Mouse (Mus musculus) frontal cortex, postnatal 25 days (tissue): ENCODE measurements around the gene Tbx18.

Experiments used
- DNase-seq, 2 experiments: peaks; one replicate each; pipeline ENCODE4 v3.0.0; 2022; ENCODE audit warnings: low spot score in 2 of 2

Gene Tbx18

GRCm38 (mm10) chr9:87730961-87731535 lies at the start of gene Tbx18:
Tbx18 (minus strand) TSS chr9:87731260.
- DNase-seq: no peak

DNA sequence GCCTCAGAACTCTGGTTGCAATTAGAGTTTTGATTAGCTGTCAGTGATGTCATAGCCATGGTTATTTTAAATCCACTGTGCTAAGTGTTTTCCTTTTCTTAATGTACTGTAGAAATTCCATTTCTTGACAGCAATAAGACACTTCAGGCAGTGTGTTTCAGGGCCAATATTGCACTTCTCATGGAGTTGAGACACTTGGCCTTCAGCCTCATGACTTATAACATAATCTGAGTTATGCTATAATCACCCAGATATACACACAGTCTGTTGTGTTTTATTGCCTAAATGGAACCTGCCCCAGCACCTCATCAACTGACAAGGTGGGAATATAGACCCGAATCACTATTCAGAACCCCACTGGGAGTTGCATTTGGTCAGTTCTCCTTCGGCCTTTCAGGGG lies 42.9 kb upstream of the Tbx18 start:
- no peak for DNase-seq

DNA sequence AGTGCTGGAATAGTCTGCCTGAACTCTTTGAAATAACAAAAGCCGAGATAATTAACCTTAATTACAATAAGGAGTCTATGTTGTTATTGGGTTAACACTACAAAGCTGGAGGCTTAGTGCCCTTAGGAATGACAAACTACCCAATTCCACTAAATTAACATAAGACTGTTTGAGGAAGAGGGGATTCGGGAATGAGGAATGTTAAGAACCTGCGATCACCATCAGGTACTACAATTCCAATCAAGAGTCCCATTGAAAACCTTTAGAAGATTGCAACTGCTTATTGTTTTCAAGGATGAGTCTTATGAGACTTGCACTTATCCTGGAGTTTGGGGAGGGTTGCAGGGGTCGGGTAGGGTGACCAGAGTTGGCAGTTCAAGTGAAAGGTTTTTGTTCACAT lies 24.6 kb upstream of the Tbx18 start:
- DNase-seq: no peak

GRCm38 (mm10) chr9:87741599-87741998 lies 10.5 kb upstream of the Tbx18 start:
- no peak for DNase-seq

- no peak for DNase-seq
These were observed 9.6 kb upstream of the Tbx18 start for GRCm38 (mm10) chr9:87740667-87741066.

- DNase-seq: no peak
These were observed 9.2 kb upstream of the Tbx18 start for GRCm38 (mm10) chr9:87740241-87740645.

- DNase-seq: no peak
These were observed 8.6 kb upstream of the Tbx18 start for GRCm38 (mm10) chr9:87739543-87740161.

DNA sequence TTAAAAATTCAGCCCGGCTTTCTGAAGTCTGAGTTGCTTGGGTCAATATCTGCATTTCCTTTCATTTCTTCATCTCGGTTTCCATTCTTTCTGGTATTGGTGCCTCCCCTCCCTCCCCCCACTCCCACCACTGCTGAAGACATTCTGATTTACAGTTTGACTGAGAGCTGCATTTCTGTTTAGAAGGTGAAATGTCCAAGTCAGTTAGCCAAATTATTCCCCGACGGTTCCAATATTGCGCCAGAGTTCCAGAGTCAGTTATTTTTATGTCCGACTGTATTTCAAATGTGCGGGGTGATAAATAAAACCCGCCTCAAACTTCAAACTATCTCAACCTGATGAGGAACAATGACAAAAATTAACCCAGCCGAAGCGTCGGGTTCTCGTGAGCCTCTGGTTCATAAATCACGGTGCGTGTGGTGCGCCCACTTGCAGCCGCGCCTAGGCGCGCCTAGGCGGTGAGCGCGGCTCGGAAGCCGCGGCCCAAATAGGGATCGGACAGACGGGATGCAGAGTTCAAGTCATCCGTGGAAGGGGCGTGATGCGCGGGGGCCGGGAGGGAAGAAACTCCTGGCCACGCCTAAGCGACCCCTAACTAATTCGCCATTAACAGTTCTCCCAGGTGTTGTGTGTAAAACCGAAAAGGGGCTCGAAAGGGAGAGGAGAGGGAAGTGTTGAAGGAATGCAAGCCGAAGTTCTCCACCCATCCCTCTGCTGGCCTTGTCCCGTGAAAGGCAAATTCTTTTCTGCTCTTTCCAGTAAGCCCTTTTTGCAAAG lies 7.9 kb upstream of the Tbx18 start:
- no peak for DNase-seq

DNA sequence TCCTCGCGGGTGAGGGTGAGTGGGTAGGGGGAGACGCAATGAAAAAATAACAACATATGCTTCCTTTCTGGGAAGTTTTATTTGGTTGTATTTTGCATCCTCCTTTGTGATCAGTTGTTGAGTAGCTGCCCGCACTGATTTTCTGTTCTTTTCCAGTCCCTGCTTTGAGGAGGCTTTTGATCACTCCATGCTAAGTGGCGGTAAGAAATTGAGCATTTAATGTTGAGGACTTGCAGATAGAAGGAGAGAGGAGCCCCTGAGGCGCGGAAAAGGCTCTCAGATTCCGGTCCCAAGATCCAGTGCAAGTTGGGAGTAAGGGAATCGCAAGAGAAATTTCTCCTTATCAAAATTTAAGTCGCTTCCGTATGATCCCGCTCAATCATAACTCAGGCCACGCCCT lies 7.1 kb upstream of the Tbx18 start:
- DNase-seq: no peak

DNA sequence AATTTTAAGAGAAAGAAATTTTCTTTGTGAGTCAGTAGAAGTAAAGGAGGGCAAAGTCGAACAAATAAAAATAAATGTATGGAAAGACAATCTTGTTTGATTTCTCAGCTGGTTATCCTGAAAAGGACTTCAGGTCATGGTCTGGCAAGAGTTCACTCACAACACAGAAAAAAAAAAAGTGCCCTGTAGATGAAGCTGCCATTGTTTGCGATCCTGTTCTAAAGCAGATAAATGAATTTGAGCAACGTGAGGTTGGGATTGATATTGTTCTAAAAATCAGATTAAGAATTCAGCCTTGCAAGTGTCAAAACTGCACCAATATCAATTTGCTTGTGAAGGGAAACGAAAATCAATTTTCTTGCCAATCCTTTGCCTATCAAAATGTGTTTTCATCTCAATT lies 6.2 kb upstream of the Tbx18 start:
- no peak for DNase-seq

- DNase-seq: no peak
These were observed 4.0 kb upstream of the Tbx18 start for GRCm38 (mm10) chr9:87735046-87735445.

GRCm38 (mm10) chr9:87734631-87735030 lies 3.6 kb upstream of the Tbx18 start:
- no peak for DNase-seq

DNA sequence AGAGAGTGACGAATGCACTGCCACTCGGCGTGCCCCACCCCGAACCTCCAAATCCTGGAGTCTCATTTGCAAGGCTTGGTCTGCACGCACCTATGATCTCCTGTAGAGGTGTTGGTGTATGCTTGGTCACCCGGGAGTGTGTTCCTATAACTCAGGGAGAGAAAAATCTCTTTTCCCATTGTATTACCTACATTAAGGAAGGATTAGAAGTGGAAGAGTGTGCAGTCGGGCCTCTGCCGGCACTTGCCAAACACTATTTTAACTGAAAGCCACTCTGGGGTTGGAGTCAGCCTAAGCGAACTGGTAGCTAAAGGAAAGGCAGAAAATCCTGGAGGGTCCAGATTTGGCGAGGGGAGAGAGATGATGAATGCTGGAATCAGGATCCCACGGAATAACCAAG lies 2.7 kb upstream of the Tbx18 start:
- DNase-seq: no peak

DNA sequence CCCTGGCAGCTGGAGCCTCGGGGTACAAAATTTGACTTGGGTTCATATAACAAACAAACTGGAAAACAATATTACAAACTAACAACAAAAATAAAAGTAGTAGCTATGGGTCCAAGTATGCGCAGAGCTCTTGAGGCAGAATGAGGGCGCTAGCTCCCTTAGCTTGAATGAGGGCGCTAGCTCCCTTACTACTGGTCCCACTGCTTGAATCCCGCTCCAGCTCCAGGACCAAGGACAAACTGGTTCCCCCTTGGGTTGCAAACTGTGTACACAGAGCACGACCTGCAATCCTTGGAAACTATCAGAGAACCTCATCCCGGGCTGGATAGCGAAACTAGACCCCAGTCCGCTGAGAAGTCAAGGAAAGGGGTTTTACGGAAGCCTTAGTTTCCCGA lies 2.2 kb upstream of the Tbx18 start:
- no peak for DNase-seq

DNA sequence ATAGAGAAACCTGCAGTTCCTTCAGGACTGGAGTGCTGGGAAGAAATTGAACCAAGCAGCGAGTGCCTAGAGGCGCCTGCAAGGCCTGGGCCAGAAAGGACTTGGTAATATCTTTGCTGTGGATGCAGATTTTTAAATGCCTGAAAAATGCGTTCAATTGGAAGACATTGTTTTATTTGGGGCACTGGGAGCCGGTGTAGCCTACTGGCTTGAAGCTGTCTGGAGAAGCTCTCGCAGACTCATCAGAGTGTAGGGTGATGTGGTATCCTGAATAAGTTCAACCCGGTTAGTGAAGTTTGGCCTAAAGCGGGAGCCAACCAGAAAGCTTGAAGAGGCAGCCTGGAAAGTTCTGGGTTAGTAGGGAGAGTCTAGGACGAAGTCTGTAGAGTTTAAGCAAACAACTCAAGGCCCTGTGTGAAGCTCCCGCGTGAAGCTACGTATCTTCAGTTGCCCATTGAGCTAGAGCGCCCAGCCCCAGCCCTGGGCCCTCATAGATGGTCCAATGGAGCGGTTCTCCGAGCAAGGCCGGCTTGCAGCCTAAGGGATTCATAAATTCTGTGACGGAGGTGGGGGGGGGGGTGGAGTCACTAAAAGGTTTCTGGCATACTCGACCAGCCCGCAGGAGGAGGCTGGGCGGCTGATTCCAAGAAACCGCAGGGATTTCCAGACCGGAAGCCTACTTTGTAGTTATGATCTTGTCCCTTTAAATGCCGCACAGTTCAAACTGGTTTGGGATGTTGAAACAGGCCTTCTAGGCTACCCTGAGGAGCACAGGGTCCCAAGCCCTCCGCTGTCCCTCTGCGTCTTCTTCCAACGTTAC lies 1.6 kb upstream of the Tbx18 start:
- no peak for DNase-seq

DNA sequence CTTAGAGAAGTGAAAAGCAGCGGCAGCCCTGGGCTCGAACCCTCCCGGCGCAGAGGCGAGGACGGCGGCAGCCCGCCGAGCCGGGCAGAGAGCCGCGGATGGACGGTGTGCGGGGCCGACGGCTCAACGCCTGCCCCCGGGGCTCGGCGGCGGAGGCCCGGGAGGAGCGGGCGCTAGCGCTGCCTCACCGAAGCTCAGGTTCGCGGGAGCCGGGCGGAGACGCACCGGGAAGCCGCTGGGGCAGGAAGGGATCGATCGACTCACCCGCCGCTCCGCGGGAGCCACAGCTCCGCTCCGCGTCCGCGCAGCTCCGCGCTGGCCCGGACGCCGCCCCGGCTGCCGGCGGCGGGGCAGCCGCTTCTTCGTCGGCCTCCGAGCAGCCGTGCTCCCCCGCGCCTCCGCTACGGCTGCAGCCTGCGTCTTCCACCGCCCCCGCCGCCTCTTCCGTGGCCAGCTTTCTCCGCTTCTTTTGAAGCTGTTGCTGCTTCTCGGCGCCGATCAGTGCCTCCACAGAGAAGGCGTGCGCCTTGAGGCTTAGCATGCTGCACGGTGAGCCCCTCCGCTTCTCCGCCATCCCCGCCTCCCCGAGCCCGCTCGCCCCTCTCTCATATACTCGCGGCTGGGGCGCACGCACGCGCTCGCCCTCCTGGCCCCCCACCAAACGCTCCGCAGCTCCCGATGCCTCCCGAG lies 644 bp downstream of the Tbx18 start:
- no peak for DNase-seq

DNA sequence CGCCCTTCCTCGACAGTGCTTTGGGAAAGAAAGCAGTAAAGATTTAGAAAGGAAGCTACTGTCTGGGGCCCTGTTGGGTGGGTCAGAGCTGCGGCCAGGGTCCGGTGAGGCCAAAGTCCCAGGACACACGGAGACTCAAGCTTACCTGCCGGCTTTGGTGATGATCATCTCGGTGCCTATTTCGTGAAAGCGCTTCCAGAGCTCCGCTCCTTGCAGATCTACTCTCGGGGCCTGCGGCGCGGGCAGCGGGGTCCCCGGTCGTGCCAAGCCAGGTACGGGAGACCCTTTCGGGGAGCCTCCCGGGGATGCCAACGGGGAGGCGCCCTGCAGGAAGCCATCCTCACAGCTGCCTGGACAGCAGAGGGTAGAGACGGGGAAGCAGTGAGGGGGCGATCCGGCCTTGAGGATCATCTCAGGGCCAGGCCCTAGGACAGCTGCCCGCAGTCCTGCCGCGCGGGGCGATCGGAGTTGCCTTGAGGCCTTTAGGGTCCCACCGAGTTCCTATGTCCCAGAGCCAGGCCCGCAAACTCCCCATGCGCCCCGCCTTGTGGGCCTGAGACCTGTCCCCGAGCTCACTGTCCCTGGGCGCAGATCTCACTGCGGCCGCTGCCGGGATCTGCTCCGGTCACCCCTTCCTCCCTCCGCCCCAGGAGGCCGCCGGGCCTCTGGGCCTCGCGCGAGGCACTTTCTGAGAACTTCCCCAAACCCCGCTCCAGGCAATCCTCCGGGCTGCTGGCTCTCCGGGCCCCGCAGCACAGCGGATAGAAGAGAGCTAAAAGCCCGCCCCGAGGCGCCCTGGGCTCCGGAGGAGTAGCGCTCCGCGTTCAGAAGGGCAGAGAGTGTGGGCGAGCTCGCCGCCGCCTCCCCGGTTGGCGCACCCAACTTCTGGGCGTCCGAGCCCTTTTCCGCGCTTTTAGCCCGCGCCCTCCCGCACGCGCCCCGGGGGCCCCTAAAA lies 1.5 kb downstream of the Tbx18 start:
- DNase-seq: no peak

DNA sequence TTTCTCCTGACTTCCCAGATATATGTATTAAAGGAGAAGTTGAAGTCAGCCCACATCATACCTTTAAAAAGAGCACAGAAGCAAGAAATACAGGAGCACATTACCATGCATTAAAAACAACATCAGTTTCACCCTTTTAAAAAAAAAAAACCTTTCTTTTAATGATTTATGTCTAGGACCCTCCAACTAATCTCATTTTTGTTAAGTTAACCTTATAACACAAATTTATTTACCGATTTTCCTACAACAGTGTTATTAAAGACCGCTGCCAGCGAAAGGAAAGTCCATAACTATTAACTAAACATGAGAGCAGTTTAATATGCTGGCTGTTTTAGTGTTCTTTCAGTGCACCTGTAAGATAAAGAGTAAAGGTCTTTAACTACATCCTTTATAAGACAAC lies 3.0 kb downstream of the Tbx18 start:
- no peak for DNase-seq

GRCm38 (mm10) chr9:87727155-87727953 lies 3.7 kb downstream of the Tbx18 start:
- DNase-seq: no peak

DNA sequence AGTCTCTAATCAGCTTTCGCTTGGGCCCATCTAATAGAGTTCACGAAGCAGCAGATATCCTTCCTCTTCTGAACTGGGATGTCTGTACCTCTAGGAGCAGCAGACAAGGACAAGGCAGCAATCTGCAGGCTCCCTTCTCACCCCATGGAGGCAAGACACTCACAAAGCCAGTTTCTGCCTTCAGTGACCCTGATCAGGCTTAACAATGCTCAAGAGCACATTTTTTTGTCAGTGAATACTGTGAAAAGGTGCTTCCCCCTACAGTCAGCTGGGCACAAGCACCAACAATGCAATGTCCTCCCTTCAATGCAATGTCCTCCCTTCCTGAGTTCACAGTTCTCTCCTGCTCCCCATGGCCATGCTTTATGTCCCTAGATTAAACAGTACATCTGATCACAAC lies 9.3 kb downstream of the Tbx18 start:
- no peak for DNase-seq
